In genomic region chr7:138907976-138908375, GRCm38 (mm10) we compare ENCODE assay signal across 7 mouse cellular contexts. TPM values are rescaled to one million over a fixed set of nuclear protein-coding genes. Genes with fewer than 3 reads are reported as not detected.
DNase-seq lines count a peak whose midpoint lies in the region; ATAC-seq lines count a peak whose summit lies in the region.

No protein-coding gene starts in this region.

- no peak for DNase-seq in spleen, postnatal 36 days (ENCODE audit: low spot score in 2 of 2)
- DNase-seq in right cerebral cortex, postnatal 4 days: no peak

- no peak for ATAC-seq in megakaryocyte, adult 5-6 weeks (ENCODE audit: poor library complexity, severe bottlenecking)
- no peak for ATAC-seq in forebrain, embryonic 16.5 days
- ATAC-seq in limb, embryonic 15.5 days (ENCODE audit: insufficient number of reproducible peaks, low FRiP score, low TSS enrichment, low read depth): no peak
- ATAC-seq in monocyte, adult 5-6 weeks (replicated peaks; ENCODE audit: insufficient number of reproducible peaks, low FRiP score, low TSS enrichment, poor library complexity, severe bottlenecking): no peak

- WGBS in forebrain, embryonic 16.5 days: 59% methylated on average over 5 of the region's 5 CpGs
- 66% methylated on average over 5 of the region's 5 CpGs for WGBS in limb, embryonic 15.5 days

- 0 out of 2 replicates have a peak overlapping the region, but pooled peaks have one; percentile 4 for H3K9ac ChIP-seq in forebrain, embryonic 16.5 days (replicated peaks; ENCODE audit: low read depth, low read length)
- no peak overlapping the region for H3K9ac ChIP-seq in limb, embryonic 15.5 days

- peak overlapping the region; percentile 14 for H3K4me2 ChIP-seq in forebrain, embryonic 16.5 days (ENCODE audit: low read length)
- H3K4me2 ChIP-seq in limb, embryonic 15.5 days: peak overlapping the region; percentile 79

- no peaks in the 10 kb centered on the region for H3K27me3 ChIP-seq in megakaryocyte, embryonic 14.5 days (replicated peaks)
- H3K27me3 ChIP-seq in forebrain, embryonic 16.5 days (replicated peaks; ENCODE audit: control insufficient read depth, insufficient read depth, low read length): no peaks in the 10 kb centered on the region
- H3K27me3 ChIP-seq in limb, embryonic 15.5 days: no peaks in the 10 kb centered on the region

- H3K36me3 ChIP-seq in megakaryocyte, embryonic 14.5 days (replicated peaks; ENCODE audit: low read length): peaks cover 35% of the 10 kb centered on the region
- H3K36me3 ChIP-seq in forebrain, embryonic 16.5 days (ENCODE audit: control insufficient read depth, insufficient read depth): no peaks in the 10 kb centered on the region
- H3K36me3 ChIP-seq in limb, embryonic 15.5 days: peaks cover 2% of the 10 kb centered on the region; the same call in 1 of the 2 replicates

- peaks cover 66% of the 10 kb centered on the region for H3K4me1 ChIP-seq in megakaryocyte, embryonic 14.5 days
- peaks cover 23% of the 10 kb centered on the region for H3K4me1 ChIP-seq in forebrain, embryonic 16.5 days (replicated peaks; ENCODE audit: control insufficient read depth, insufficient read depth, low read length)
- H3K4me1 ChIP-seq in limb, embryonic 15.5 days: peaks cover 41% of the 10 kb centered on the region

- H3K4me3 ChIP-seq in megakaryocyte, embryonic 14.5 days (replicated peaks): peak overlapping the region; percentile 100
- no peak overlapping the region for H3K4me3 ChIP-seq in forebrain, embryonic 16.5 days (replicated peaks; ENCODE audit: low read length)
- peak overlapping the region; percentile 66 for H3K4me3 ChIP-seq in limb, embryonic 15.5 days

- no peak overlapping the region for H3K27ac ChIP-seq in forebrain, embryonic 16.5 days (ENCODE audit: low read length)
- H3K27ac ChIP-seq in limb, embryonic 15.5 days: no peak overlapping the region

- no peaks in the 10 kb centered on the region for H3K9me3 ChIP-seq in megakaryocyte, embryonic 14.5 days
- no peaks in the 10 kb centered on the region for H3K9me3 ChIP-seq in forebrain, embryonic 16.5 days (ENCODE audit: control insufficient read depth, low read length)
- no peaks in the 10 kb centered on the region for H3K9me3 ChIP-seq in limb, embryonic 15.5 days

RNA-seq across cellular contexts. Expression of gene Bnip3, which starts 1.3 kb away (rescaled TPM):
- 65.9 and 129 TPM in 2 replicates for polyA plus RNA-seq in megakaryocyte, embryonic 14.5 days (2012; ENCODE audit: insufficient read depth, low replicate concordance)
- 18.5 and 22.7 TPM in 2 replicates for total RNA-seq in megakaryocyte, adult 5-6 weeks (2015)
- total RNA-seq in megakaryocyte, adult 5-6 weeks (2017): 13.1 and 22.2 TPM in 2 replicates
- 88.9 and 97.8 TPM in 2 replicates for polyA plus RNA-seq in forebrain, embryonic 16.5 days (2015; fragmentation: Nextera tagmentation; extraction: Ambion mirVana)
- 130 and 138 TPM in 2 replicates for polyA plus RNA-seq in limb, embryonic 15.5 days (2015; fragmentation: Nextera tagmentation; extraction: Ambion mirVana)
- total RNA-seq in monocyte, adult 5-6 weeks (2017): 8.5 to 11.0 TPM (median 10.1 TPM) in 3 replicates

RNA-seq across cellular contexts. Expression of gene Jakmip3, which starts 32.6 kb away (rescaled TPM):
- polyA plus RNA-seq in megakaryocyte, embryonic 14.5 days (2012; ENCODE audit: insufficient read depth, low replicate concordance): not detected in 2 replicates
- total RNA-seq in megakaryocyte, adult 5-6 weeks (2015): not detected in 2 replicates
- total RNA-seq in megakaryocyte, adult 5-6 weeks (2017): 0.07 TPM in 1 of 2 replicates, not detected in the other
- polyA plus RNA-seq in forebrain, embryonic 16.5 days (2015; fragmentation: Nextera tagmentation; extraction: Ambion mirVana): 8.4 and 10.6 TPM in 2 replicates
- polyA plus RNA-seq in limb, embryonic 15.5 days (2015; fragmentation: Nextera tagmentation; extraction: Ambion mirVana): 0.49 and 0.67 TPM in 2 replicates
- total RNA-seq in monocyte, adult 5-6 weeks (2017): not detected in 3 replicates
